Mouse (Mus musculus): ENCODE results near the gene Trat1. TPM values are rescaled to one million over a fixed set of nuclear protein-coding genes. Genes with fewer than 3 reads are reported as not detected.

Gene Trat1
- polyA plus RNA-seq, 1 experiment from 2014 or later: not detected

DNA sequence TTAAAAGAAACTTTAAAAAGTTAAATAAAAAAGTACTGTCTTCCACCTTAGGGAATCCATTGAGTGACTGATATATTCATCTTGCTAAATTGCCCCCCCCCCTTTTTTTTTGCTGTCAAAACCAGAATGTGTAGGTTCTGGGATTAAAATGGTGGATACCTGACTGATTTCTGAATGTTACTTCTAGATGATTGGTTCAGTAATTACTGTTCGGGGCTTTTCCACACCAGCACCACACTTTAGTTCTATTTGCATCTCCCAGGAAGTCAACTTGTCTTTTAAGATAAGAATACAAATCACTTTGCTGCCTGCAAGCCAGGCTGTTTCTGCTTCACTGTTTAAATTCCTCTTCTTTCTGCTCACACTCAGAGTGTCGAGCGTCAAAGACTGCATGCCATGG, 26.5 kb upstream of the Trat1 start:
- H3K4me1 ChIP-seq (ENCODE audit: control insufficient read depth, insufficient read depth, low read length): no peaks in the 10 kb centered on the region
- no peak overlapping the region for H3K27ac ChIP-seq (replicated peaks; ENCODE audit: low read depth, low read length)
- ATAC-seq (ENCODE audit: low FRiP score, low TSS enrichment): no peak
- H3K9me3 ChIP-seq (ENCODE audit: control insufficient read depth, low read length): no peaks in the 10 kb centered on the region
- WGBS: 76% methylated on average over 3 of the region's 3 CpGs
- H3K4me2 ChIP-seq (ENCODE audit: low read length): no peak overlapping the region
- H3K36me3 ChIP-seq (ENCODE audit: control insufficient read depth, insufficient read depth, low read length): no peaks in the 10 kb centered on the region
- no peak overlapping the region for H3K9ac ChIP-seq (replicated peaks; ENCODE audit: low read length)
- no peak overlapping the region for H3K4me3 ChIP-seq (replicated peaks; ENCODE audit: low read depth, low read length)
- DNase-seq: no peak
- no peaks in the 10 kb centered on the region for H3K27me3 ChIP-seq (ENCODE audit: control insufficient read depth, insufficient read depth, low read length)

DNA sequence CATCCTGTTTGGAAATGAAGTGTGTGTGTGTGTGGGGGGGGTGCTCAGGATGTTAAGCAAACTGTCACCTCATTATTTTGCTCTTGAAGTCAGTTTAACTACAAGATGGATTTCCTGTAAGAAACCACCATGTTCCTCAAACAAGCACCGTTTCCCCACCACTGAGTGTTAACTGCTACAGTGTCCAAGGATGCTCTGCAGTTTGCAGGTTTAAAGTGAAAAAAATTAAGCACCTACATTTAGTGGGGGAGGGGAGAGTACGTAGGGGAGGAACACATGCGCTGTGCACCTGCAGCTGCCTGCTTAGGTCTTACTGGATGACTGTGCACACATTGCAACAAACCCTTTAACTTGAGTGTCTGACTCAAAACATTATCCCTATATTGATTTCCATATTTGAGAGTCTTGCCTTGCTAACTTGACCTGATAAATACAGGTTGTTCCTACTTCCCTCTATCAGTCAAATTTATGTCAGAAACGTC, 16.9 kb upstream of the Trat1 start:
- no peak for ATAC-seq (ENCODE audit: low FRiP score, low TSS enrichment)
- Histone ChIP-seq H3K9ac (replicated peaks; ENCODE audit: low read length) (no peak overlapping the region), H3K27ac (replicated peaks; ENCODE audit: low read depth, low read length) (no peak overlapping the region), H3K4me2 (ENCODE audit: low read length) (no peak overlapping the region), H3K4me1 (ENCODE audit: control insufficient read depth, insufficient read depth, low read length) (no peaks in the 10 kb centered on the region), H3K9me3 (ENCODE audit: control insufficient read depth, low read length) (no peaks in the 10 kb centered on the region), H3K27me3 (ENCODE audit: control insufficient read depth, insufficient read depth, low read length) (no peaks in the 10 kb centered on the region), H3K4me3 (replicated peaks; ENCODE audit: low read depth, low read length) (no peak overlapping the region), H3K36me3 (ENCODE audit: control insufficient read depth, insufficient read depth, low read length) (no peaks in the 10 kb centered on the region)
- DNase-seq: no peak
- 87% methylated on average over 4 of the region's 4 CpGs for WGBS

DNA sequence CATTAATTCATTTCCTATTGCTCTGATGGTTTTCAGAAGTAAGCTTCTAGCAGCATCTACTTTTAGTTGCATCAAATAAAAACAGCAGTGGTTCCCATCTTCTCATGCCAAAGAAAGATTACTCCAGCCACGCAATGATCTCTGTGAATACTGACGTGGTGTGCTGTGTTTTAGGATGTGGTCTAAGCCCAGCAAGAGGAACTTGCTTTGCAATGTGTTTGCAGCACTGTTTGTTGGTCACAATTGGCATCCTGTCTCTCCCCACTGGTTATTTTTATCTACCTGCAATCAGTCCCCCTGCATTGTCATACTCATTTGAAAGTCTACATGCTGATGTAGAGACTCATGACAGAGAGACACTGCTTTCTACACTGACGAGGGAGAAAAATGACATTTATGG, 14.4 kb upstream of the Trat1 start:
- Histone ChIP-seq H3K4me3 (replicated peaks; ENCODE audit: low read depth, low read length) (no peak overlapping the region), H3K27me3 (ENCODE audit: control insufficient read depth, insufficient read depth, low read length) (no peaks in the 10 kb centered on the region), H3K4me1 (ENCODE audit: control insufficient read depth, insufficient read depth, low read length) (no peaks in the 10 kb centered on the region), H3K4me2 (ENCODE audit: low read length) (no peak overlapping the region), H3K27ac (replicated peaks; ENCODE audit: low read depth, low read length) (no peak overlapping the region), H3K9ac (replicated peaks; ENCODE audit: low read length) (no peak overlapping the region), H3K9me3 (ENCODE audit: control insufficient read depth, low read length) (no peaks in the 10 kb centered on the region), H3K36me3 (ENCODE audit: control insufficient read depth, insufficient read depth, low read length) (no peaks in the 10 kb centered on the region)
- no peak for ATAC-seq (ENCODE audit: low FRiP score, low TSS enrichment)
- WGBS: 83% methylated on average over 3 of the region's 3 CpGs
- DNase-seq: no peak

DNA sequence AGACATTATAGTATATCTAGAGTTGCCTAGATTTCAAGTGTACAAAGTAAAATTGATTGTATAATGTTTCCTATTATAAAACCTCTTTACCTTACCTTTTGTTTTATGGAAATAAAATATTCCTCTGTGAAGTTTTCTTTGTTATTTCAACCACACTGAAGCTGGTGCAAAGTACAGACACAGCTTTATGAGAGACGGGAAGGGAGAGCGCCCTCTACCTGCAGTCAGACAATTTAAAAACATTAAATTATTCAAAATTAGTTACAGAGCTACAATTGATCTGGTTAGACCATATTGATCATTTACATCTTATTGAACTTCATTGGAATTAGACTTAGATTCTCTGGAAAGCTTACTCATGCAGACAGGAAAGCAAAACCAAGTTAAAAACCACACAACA, 5.4 kb upstream of the Trat1 start:
- no peak overlapping the region for H3K9ac ChIP-seq (replicated peaks; ENCODE audit: low read length)
- WGBS: 62% methylated on average over 2 of the region's 2 CpGs
- H3K9me3 ChIP-seq (ENCODE audit: control insufficient read depth, low read length): no peaks in the 10 kb centered on the region

DNA sequence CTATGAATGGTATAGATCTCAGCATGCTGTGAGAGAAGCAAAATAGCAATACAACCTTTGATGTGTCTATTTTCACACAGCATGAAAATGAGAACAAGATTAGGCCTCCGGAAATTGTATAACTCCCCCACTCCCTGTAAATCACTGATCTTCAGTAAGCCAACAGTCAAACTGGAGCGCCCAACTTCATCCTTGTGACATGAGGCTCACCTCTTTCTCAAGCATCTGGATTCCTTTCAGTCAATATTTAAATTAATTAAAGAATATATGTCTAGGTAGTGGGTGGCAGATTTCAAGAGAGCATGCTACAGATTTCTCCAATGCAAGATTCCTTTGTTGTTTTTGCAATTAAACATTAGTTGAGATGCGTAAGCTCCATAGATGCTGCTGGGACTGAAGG, 2.6 kb downstream of the Trat1 start:
- Histone ChIP-seq H3K36me3 (ENCODE audit: control insufficient read depth, insufficient read depth, low read length) (no peaks in the 10 kb centered on the region), H3K4me1 (ENCODE audit: control insufficient read depth, insufficient read depth, low read length) (no peaks in the 10 kb centered on the region), H3K27me3 (ENCODE audit: control insufficient read depth, insufficient read depth, low read length) (no peaks in the 10 kb centered on the region), H3K9ac (replicated peaks; ENCODE audit: low read length) (no peak overlapping the region), H3K4me2 (ENCODE audit: low read length) (no peak overlapping the region), H3K9me3 (ENCODE audit: control insufficient read depth, low read length) (no peaks in the 10 kb centered on the region), H3K4me3 (replicated peaks; ENCODE audit: low read depth, low read length) (no peak overlapping the region), H3K27ac (replicated peaks; ENCODE audit: low read depth, low read length) (no peak overlapping the region)
- no peak for ATAC-seq (ENCODE audit: low FRiP score, low TSS enrichment)
- DNase-seq: no peak
- WGBS: 90% methylated on average over 3 of the region's 3 CpGs

More for the DNA sequence above, 5.4 kb upstream of the Trat1 start:
- DNase-seq (no peak), ATAC-seq (ENCODE audit: low FRiP score, low TSS enrichment) (no peak)
- Histone ChIP-seq H3K4me2 (ENCODE audit: low read length) (no peak overlapping the region), H3K4me1 (ENCODE audit: control insufficient read depth, insufficient read depth, low read length) (no peaks in the 10 kb centered on the region), H3K36me3 (ENCODE audit: control insufficient read depth, insufficient read depth, low read length) (no peaks in the 10 kb centered on the region), H3K27me3 (ENCODE audit: control insufficient read depth, insufficient read depth, low read length) (no peaks in the 10 kb centered on the region), H3K4me3 (replicated peaks; ENCODE audit: low read depth, low read length) (no peak overlapping the region), H3K27ac (replicated peaks; ENCODE audit: low read depth, low read length) (no peak overlapping the region)

DNA sequence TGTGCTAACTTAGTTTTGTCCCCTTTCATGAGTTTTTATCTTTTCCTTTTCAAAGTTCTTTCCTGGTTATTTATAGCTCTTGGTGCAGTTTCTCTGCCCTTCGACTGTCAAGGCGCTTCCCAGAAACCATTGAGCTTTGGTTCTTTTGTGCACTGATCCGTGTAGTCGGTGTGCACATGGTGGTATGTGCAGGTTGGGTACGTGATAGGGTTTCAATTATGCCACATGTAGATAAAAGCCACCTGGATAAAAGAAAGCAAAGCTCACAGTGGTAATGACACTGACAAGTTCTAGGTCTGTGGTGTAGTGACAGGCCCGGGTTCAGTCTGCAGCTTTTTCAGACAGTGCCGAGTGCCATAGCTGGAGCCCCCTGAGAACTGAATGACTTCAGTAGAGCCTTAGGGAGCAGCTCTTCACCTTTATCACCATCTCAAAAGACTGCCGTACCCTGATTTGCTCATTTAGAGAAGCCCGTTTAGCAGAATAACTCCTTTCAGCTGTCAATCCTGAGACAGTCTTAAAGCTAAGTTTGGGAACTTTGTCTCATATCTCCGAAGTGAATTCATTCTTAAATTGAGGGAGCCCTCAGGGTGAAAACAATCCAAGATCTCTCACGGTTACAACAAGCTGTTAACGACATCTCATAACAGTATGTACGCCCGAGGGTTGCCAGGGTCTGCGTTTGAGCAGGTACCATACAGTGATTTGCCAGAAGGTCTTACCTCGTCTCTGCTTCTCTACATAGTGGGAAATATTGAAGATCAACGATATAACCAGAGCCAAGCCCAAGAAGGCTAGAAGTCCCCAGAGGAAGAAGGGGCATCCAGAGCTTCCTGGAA, 11.0 kb downstream of the Trat1 start:
- DNase-seq: peak; percentile 11
- Histone ChIP-seq H3K4me2 (ENCODE audit: low read length) (no peak overlapping the region), H3K9me3 (ENCODE audit: control insufficient read depth, low read length) (no peaks in the 10 kb centered on the region), H3K27me3 (ENCODE audit: control insufficient read depth, insufficient read depth, low read length) (no peaks in the 10 kb centered on the region), H3K27ac (replicated peaks; ENCODE audit: low read depth, low read length) (no peak overlapping the region), H3K9ac (replicated peaks; ENCODE audit: low read length) (no peak overlapping the region), H3K4me3 (replicated peaks; ENCODE audit: low read depth, low read length) (no peak overlapping the region), H3K36me3 (ENCODE audit: control insufficient read depth, insufficient read depth, low read length) (no peaks in the 10 kb centered on the region), H3K4me1 (ENCODE audit: control insufficient read depth, insufficient read depth, low read length) (no peaks in the 10 kb centered on the region)
- ATAC-seq (ENCODE audit: low FRiP score, low TSS enrichment): no peak
- 74% methylated on average over 17 of the region's 17 CpGs for WGBS

DNA sequence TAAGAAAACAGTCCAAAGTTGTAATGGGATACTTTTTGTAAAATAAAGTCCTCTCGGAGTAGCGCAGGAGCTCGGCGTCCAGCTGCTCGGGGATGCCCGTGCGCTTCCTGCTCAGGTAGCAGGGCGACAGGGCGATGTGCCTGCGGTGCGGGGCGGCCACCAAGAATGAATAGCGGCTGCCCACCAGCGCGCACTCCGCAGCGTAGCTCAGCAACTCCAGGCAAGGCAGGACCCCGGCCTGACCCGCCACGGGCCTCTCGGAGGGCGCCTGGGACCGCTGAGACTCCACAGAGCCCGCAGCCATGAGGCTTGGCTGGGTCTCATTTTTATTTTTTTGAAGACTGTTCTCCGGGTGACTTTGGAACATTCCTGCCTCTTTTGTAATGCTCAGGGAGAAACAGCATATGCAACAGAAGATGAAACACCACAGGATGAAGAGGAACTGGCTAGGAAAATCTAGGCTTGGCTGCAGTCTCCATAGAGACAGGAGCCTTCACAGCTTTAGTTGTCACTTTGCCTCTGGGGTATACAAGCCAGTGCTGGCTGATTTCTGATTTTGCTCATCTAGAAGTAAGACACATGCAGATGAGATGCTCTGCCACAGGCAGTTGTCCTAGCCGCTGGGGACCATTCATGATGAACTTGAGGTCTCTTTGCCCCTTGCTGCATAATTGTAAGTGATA, 21.5 kb downstream of the Trat1 start:
- Histone ChIP-seq H3K4me1 (ENCODE audit: control insufficient read depth, insufficient read depth, low read length) (no peaks in the 10 kb centered on the region), H3K27ac (replicated peaks; ENCODE audit: low read depth, low read length) (no peak overlapping the region), H3K4me2 (ENCODE audit: low read length) (peak overlapping the region; percentile 45), H3K36me3 (ENCODE audit: control insufficient read depth, insufficient read depth, low read length) (no peaks in the 10 kb centered on the region), H3K9me3 (ENCODE audit: control insufficient read depth, low read length) (no peaks in the 10 kb centered on the region), H3K9ac (replicated peaks; ENCODE audit: low read length) (no peak overlapping the region), H3K27me3 (ENCODE audit: control insufficient read depth, insufficient read depth, low read length) (no peaks in the 10 kb centered on the region), H3K4me3 (replicated peaks; ENCODE audit: low read depth, low read length) (0 out of 2 replicates have a peak overlapping the region, but pooled peaks have one; percentile 8)
- DNase-seq (peak; percentile 31), ATAC-seq (ENCODE audit: low FRiP score, low TSS enrichment) (no peak)
- WGBS: 16% methylated on average over 26 of the region's 26 CpGs

DNA sequence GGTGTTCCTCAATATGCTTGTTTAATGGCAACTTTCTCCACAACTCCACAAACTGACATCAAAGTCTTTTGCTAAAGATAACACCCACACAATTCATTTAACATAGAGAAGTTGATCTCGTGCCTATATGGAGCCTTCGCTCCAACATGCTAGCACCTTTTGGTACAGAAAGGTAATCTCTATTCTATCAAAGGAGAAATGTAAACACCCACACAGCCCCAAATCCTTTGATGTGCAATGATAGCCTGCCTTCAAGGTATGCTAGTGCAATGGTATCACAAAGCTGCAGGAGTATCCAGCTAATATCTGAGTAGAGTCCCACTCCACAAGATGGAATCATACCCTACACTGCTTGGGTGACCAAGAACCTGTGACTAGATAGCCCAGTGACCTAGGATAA, 26.4 kb downstream of the Trat1 start:
- 90% methylated on average over 2 of the region's 2 CpGs for WGBS
- no peak overlapping the region for H3K27ac ChIP-seq (replicated peaks; ENCODE audit: low read depth, low read length)
- H3K9ac ChIP-seq (replicated peaks; ENCODE audit: low read length): no peak overlapping the region
- H3K27me3 ChIP-seq (ENCODE audit: control insufficient read depth, insufficient read depth, low read length): no peaks in the 10 kb centered on the region
- no peaks in the 10 kb centered on the region for H3K9me3 ChIP-seq (ENCODE audit: control insufficient read depth, low read length)
- H3K4me2 ChIP-seq (ENCODE audit: low read length): no peak overlapping the region
- H3K4me1 ChIP-seq (ENCODE audit: control insufficient read depth, insufficient read depth, low read length): no peaks in the 10 kb centered on the region
- H3K4me3 ChIP-seq (replicated peaks; ENCODE audit: low read depth, low read length): no peak overlapping the region
- ATAC-seq (ENCODE audit: low FRiP score, low TSS enrichment): no peak
- DNase-seq: no peak
- no peaks in the 10 kb centered on the region for H3K36me3 ChIP-seq (ENCODE audit: control insufficient read depth, insufficient read depth, low read length)

DNA sequence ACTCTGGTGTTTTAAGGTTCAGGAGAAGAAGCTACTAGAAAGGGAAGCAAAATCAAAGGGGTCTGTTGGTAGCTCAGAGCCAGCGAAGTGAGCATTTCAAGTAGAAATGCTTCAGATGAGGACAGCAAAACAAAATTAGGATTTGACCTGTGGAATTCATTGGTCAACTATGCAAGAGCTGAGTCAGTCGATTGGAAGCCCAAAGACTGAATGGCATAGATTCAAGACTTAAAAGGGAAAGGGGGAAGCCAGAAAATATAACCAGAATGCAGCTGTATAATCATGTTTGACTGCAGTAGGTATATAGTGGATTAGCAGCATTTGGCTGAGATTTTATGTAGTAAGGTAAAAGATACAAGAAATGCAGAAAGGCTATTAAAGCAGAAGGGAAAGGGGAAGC, 26.8 kb downstream of the Trat1 start:
- no peaks in the 10 kb centered on the region for H3K9me3 ChIP-seq (ENCODE audit: control insufficient read depth, low read length)
- WGBS: 87% methylated on average over 2 of the region's 2 CpGs
- no peak overlapping the region for H3K27ac ChIP-seq (replicated peaks; ENCODE audit: low read depth, low read length)
- no peaks in the 10 kb centered on the region for H3K36me3 ChIP-seq (ENCODE audit: control insufficient read depth, insufficient read depth, low read length)
- DNase-seq: no peak
- H3K4me3 ChIP-seq (replicated peaks; ENCODE audit: low read depth, low read length): no peak overlapping the region
- no peak overlapping the region for H3K4me2 ChIP-seq (ENCODE audit: low read length)
- no peak for ATAC-seq (ENCODE audit: low FRiP score, low TSS enrichment)
- H3K27me3 ChIP-seq (ENCODE audit: control insufficient read depth, insufficient read depth, low read length): no peaks in the 10 kb centered on the region
- H3K4me1 ChIP-seq (ENCODE audit: control insufficient read depth, insufficient read depth, low read length): no peaks in the 10 kb centered on the region
- no peak overlapping the region for H3K9ac ChIP-seq (replicated peaks; ENCODE audit: low read length)

Measured in midbrain, embryonic 14.5 days (tissue).